Mouse (Mus musculus): ENCODE results near the gene Mkrn2os. TPM values are rescaled to one million over a fixed set of nuclear protein-coding genes. Genes with fewer than 3 reads are reported as not detected.

The Mkrn2os gene
- polyA plus RNA-seq, 1 experiment from 2014 or later, result 0.18 TPM

- Histone ChIP-seq H3K27ac (peak overlapping the region; percentile 22; the same call in 1 of the 2 replicates), H3K4me1 (peaks cover 9% of the 10 kb centered on the region), H3K36me3 (no peaks in the 10 kb centered on the region), H3K9me3 (no peaks in the 10 kb centered on the region), H3K27me3 (no peaks in the 10 kb centered on the region), H3K4me2 (no peak overlapping the region), H3K4me3 (no peak overlapping the region), H3K9ac (no peak overlapping the region)
- WGBS, result 38% methylated on average over 6 of the region's 6 CpGs
- no peak for ATAC-seq (ENCODE audit: insufficient number of reproducible peaks, insufficient read depth, low FRiP score, low TSS enrichment, low read depth)
Measured at GRCm38 (mm10) chr6:115541676-115542275, 50.6 kb downstream of the Mkrn2os start.

DNA sequence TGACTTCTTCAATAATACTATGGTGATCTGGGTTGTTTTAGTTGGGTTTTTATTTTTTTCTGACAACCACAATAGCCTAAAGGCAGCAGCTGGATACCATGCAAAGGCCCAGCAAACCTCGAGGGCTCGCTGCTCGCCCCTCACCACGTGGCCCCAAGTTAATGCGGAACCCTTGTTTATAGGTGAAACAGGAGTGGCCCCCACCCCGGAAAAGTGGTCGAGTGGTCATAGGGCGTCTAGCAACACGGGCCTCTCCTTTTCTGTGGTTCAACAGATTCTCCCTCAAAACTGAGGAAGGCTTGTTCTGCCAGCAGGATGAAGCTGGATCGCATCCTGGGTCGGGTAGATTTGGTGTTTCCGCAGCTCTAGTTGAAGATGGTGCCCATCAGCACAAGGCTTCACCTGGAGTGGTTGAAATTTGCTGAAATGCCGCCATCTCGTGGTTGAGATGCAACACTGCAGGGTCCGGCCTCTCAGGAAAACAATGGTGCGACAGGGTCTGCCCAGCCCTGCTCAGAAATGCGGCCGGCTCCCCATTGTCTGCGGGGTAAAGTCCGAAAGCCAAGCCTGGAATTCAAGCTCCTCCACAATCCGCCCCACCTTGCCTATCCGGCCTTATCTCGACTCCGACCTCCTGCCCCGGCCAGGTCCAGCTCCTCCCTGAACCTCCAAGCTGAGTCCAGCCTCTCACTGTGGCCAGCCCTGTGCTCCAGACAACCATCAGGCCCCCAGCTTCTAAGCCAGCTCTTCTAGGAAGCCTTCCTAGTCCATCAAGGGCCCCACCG lies 53.5 kb downstream of the Mkrn2os start:
- Histone ChIP-seq H3K9ac (peak overlapping the region; percentile 70), H3K9me3 (no peaks in the 10 kb centered on the region), H3K27ac (no peak overlapping the region), H3K4me1 (peaks cover 8% of the 10 kb centered on the region), H3K4me3 (peak overlapping the region; percentile 29), H3K4me2 (peak overlapping the region; percentile 60), H3K27me3 (no peaks in the 10 kb centered on the region), H3K36me3 (no peaks in the 10 kb centered on the region)
- WGBS, result 17% methylated on average over 26 of the region's 26 CpGs
- peak; percentile 80 for ATAC-seq (ENCODE audit: insufficient number of reproducible peaks, insufficient read depth, low FRiP score, low TSS enrichment, low read depth)

DNA sequence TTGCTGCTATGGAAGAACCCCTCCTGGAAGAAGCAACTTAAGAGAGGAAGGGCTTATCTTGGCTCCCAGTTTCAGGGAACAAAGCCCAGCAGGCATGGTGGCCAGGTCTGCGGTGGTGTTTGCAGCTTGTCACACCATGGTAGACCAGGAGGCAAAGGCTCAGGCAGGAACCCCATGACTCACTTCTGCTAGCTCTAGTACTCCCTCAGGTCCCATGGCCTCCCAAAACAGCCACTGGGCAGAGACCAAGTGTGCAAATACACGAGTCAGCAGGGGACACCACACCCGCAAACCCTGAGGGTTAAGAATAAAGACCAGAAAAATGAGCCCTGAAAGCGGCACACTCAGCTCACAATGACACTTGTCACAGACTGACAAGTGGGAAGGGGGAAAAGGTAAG lies 56.2 kb downstream of the Mkrn2os start:
- 80% methylated on average over 4 of the region's 4 CpGs for WGBS
- Histone ChIP-seq H3K27me3 (no peaks in the 10 kb centered on the region), H3K9ac (no peak overlapping the region), H3K36me3 (no peaks in the 10 kb centered on the region), H3K4me1 (peaks cover 8% of the 10 kb centered on the region), H3K4me3 (no peak overlapping the region), H3K4me2 (no peak overlapping the region), H3K27ac (no peak overlapping the region), H3K9me3 (no peaks in the 10 kb centered on the region)
- no peak for ATAC-seq (ENCODE audit: insufficient number of reproducible peaks, insufficient read depth, low FRiP score, low TSS enrichment, low read depth)

GRCm38 (mm10) chr6:115534617-115535016 lies 57.8 kb downstream of the Mkrn2os start:
- Histone ChIP-seq H3K9ac (no peak overlapping the region), H3K9me3 (no peaks in the 10 kb centered on the region), H3K27me3 (no peaks in the 10 kb centered on the region), H3K4me1 (peaks cover 8% of the 10 kb centered on the region), H3K4me2 (no peak overlapping the region), H3K27ac (no peak overlapping the region), H3K36me3 (no peaks in the 10 kb centered on the region), H3K4me3 (no peak overlapping the region)
- WGBS, result 51% methylated on average over 7 of the region's 7 CpGs
- ATAC-seq (ENCODE audit: insufficient number of reproducible peaks, insufficient read depth, low FRiP score, low TSS enrichment, low read depth), result no peak

Other genes starting within 250 kb of the Mkrn2os start
- 1.6 and 1.8 TPM in 2 replicates for gene Pparg, start 231.6 kb downstream of the Mkrn2os start, polyA plus RNA-seq (2015; fragmentation: Nextera tagmentation; extraction: Ambion mirVana)
- 35.0 and 35.4 TPM in 2 replicates for gene Tsen2, start 47.9 kb downstream of the Mkrn2os start, polyA plus RNA-seq (2015; fragmentation: Nextera tagmentation; extraction: Ambion mirVana)
- gene Mkrn2, start 9.3 kb upstream of the Mkrn2os start, polyA plus RNA-seq (2015; fragmentation: Nextera tagmentation; extraction: Ambion mirVana), result 25.3 and 35.9 TPM in 2 replicates
- 111 TPM in 2 replicates for gene Raf1, start 84.1 kb upstream of the Mkrn2os start, polyA plus RNA-seq (2015; fragmentation: Nextera tagmentation; extraction: Ambion mirVana)
- gene Tmem40, start 169.8 kb upstream of the Mkrn2os start, polyA plus RNA-seq (2015; fragmentation: Nextera tagmentation; extraction: Ambion mirVana), result 3.7 and 4.2 TPM in 2 replicates
- gene Cand2, start 182.0 kb upstream of the Mkrn2os start, polyA plus RNA-seq (2015; fragmentation: Nextera tagmentation; extraction: Ambion mirVana), result 42.2 and 45.8 TPM in 2 replicates
- 2,295 and 2,526 TPM in 2 replicates for gene Rpl32, start 216.2 kb upstream of the Mkrn2os start, polyA plus RNA-seq (2015; fragmentation: Nextera tagmentation; extraction: Ambion mirVana)
- 0.62 and 0.81 TPM in 2 replicates for gene Efcab12, start 245.8 kb upstream of the Mkrn2os start, polyA plus RNA-seq (2015; fragmentation: Nextera tagmentation; extraction: Ambion mirVana)

All from embryonic facial prominence, embryonic 13.5 days (tissue).